Mouse (Mus musculus) cerebellum, adult 2 months (tissue): ENCODE measurements at regions not wholly inside any gene's neighbourhood (a gene's known extent, or its start where the extent isn't known, plus 50 kb on each side); places are given as distances from the start of the nearest gene placed in this dataset.

Experiments used
- CTCF ChIP-seq: fragments of 200-500 bp; IDR thresholded peaks from 2 replicates; pipeline ENCODE4 v1.5.1; 2011; ENCODE audit warnings: low read depth, mild to moderate bottlenecking, control low read depth, low read length, moderate library complexity, borderline replicate concordance; ENCODE audit not compliant: insufficient read depth
- POLR2A ChIP-seq: fragments of 200-500 bp; IDR thresholded peaks from 2 replicates; pipeline ENCODE4 v1.6.1; 2011; ENCODE audit warnings: low read length, control low read depth, borderline replicate concordance; ENCODE audit not compliant: insufficient read depth

DNA sequence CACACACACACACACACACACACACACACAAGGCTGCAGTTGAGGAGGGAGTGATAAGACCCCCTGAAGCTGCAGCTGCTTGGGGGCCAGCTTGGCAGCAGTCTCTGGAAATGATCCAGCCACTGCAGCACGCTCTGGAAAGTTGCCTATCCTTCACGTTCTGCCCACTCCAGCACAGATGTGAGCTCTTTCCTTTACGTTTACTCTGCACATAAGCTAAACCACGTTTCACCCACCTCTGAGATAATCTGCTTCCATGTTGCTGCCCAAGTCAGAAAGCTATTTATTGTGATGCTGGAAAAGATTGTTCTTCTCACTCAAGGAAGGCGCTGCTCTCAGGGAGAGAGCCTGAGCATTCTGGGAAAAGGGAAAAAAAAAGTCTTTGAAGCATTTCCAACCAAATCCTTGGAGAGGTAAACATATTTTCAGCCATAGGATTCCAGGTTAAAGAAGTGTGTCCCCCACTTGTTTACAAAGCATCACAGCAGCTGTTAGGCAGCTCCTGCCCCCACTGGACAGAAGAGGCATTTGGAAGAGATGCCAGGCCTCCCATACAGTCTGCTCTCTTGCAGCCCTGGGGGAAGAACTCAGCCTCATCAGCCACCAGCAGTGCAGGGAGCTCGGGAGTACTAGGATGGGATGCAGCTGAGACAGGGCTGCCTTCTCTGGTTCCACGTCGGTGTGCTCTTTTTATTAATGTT, 335.2 kb upstream of the Fam92a start:
- TF ChIP-seq CTCF (no peak), POLR2A (no peak)
